Mouse (Mus musculus): ENCODE measurements around the gene Tnfaip8l1.

DNA sequence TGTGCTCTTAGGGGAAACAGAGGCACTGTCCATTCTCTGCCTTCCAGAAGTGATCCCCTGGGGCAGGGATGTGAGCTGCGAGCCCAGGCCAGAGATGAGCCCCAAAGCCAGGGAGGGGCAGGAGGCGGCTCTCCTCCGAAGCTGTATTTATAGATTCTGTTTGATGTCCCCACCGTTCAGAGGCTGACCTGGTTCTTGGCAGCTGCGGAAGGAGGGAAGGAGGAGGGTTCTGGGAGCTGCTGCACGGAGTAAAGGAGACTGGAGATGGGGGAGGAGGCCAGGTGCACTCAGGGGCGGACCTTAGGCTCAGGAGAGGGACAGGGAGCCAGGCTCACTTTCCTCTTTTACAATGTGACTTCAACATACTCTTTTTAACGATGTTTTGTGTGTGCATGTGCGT, 16.1 kb upstream of the Tnfaip8l1 start:
- TF ChIP-seq CTCF (IDR thresholded peaks at IDR 0.05; ENCODE audit: extremely low read depth, insufficient read depth, low read length) (no peak), POLR2A (IDR thresholded peaks at IDR 0.05; ENCODE audit: extremely low read depth, insufficient read depth, low read length) (no peak)
